Mouse (Mus musculus): ENCODE data around the gene Rbfox3.

DNA sequence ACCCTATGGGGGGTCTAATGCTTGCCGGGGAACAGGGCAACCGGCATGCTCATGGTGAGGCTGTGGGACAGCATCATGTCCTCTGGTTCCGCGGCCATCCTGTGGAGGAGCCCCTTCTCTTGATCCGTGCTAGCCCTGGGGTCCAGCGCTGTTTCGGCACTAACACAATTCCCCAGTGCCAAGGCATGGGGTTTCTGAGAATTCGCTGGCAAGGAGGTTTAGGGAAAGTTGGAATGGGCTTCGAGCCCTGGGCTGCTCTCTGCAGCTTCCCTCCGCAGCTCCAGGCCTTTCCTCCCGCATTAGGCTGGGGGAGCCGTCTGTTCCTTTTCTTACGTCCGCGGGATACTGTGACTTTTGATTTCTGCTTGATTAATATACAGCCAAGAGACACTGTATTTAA lies 334.1 kb downstream of the Rbfox3 start:
- TF ChIP-seq MAX (IDR thresholded peaks at IDR 0.05; ENCODE audit: low read depth), result no peak
- TF ChIP-seq USF1 (IDR thresholded peaks at IDR 0.05; ENCODE audit: low read depth), result no peak
- no peak for TF ChIP-seq POLR2A (IDR thresholded peaks at IDR 0.05; ENCODE audit: insufficient read length, low read depth)
- TF ChIP-seq MYOG (IDR thresholded peaks at IDR 0.05; ENCODE audit: control insufficient read depth in 1 of 3, insufficient read depth in 1 of 3, insufficient read length in 2 of 3, low read depth in 2 of 3), result no peak
- TF ChIP-seq E2F4 (IDR thresholded peaks at IDR 0.05; ENCODE audit: insufficient read depth), result no peak
- TF ChIP-seq MYOD1 (IDR thresholded peaks at IDR 0.05; ENCODE audit: control insufficient read depth in 1 of 3, insufficient read length in 2 of 3, low read depth in 2 of 3), result no peak
- no peak for TF ChIP-seq TCF12 (IDR thresholded peaks at IDR 0.05; ENCODE audit: insufficient read depth, poor library complexity, severe bottlenecking)

Measured in myocyte (in vitro differentiated cells).